Mouse (Mus musculus) lung, postnatal 0 days (tissue): ENCODE results near the gene Mgea5. TPM values are rescaled to one million over a fixed set of nuclear protein-coding genes. Genes with fewer than 3 reads are reported as not detected.

Experiments
- ATAC-seq: fragments of 200-750 bp; cut with Nextera tagmentation; 2 replicates; pipeline ENCODE4 v1.8.0; 2017; ENCODE audit warnings: moderate library complexity
- DNase-seq: peaks from one replicate; pipeline ENCODE4 v3.0.0-alpha.2; 2016; ENCODE audit warnings: low spot score
- H3K27ac ChIP-seq: fragments of 300-500 bp; sonication (generic); 2 replicates; pipeline ENCODE4 v1.5.1; 2014; ENCODE audit warnings: antibody characterized with exemption, mild to moderate bottlenecking, low read length, mixed read lengths
- H3K27me3 ChIP-seq: fragments of 300-500 bp; sonication (generic); replicated peaks from 2 replicates; pipeline ENCODE4 v1.6.1; 2014; ENCODE audit warnings: low read length, mixed read lengths; ENCODE audit not compliant: insufficient read depth
- H3K36me3 ChIP-seq: fragments of 300-500 bp; sonication (generic); 2 replicates; pipeline ENCODE4 v1.6.1; 2014; ENCODE audit warnings: low read length, mixed read lengths; ENCODE audit not compliant: insufficient read depth
- H3K4me1 ChIP-seq: fragments of 300-500 bp; sonication (generic); 2 replicates; pipeline ENCODE4 v1.6.1; 2014; ENCODE audit warnings: antibody characterized with exemption, low read depth, low read length, mixed read lengths; ENCODE audit not compliant: insufficient read depth
- H3K4me2 ChIP-seq: fragments of 300-500 bp; sonication (generic); replicated peaks from 2 replicates; pipeline ENCODE4 v1.6.1; 2014; ENCODE audit warnings: low read depth, mild to moderate bottlenecking, low read length, moderate library complexity, mixed read lengths
- H3K4me3 ChIP-seq: fragments of 300-500 bp; sonication (generic); 2 replicates; pipeline ENCODE4 v1.5.1; 2014; ENCODE audit warnings: low read depth, low read length
- H3K9ac ChIP-seq: fragments of 300-500 bp; sonication (generic); replicated peaks from 2 replicates; pipeline ENCODE4 v1.6.1; 2014; ENCODE audit warnings: low read depth, mild to moderate bottlenecking
- H3K9me3 ChIP-seq: fragments of 300-500 bp; sonication (generic); 2 replicates; pipeline ENCODE4 v1.6.1; 2016; ENCODE audit warnings: low read length, mixed read lengths
- CTCF ChIP-seq: IDR thresholded peaks from 2 replicates; pipeline ENCODE4 v1.5.1; 2016; ENCODE audit warnings: antibody characterized with exemption, mild to moderate bottlenecking
- EP300 ChIP-seq: IDR thresholded peaks from 2 replicates; pipeline ENCODE4 v1.6.1; 2016; ENCODE audit warnings: antibody characterized with exemption, mild to moderate bottlenecking, control low read depth
- WGBS: fragments of 180-500 bp; shearing (Covaris S2); extraction: QIAGEN DNeasy Blood & Tissue Kit; methylation state at CpG from one replicate; pipeline ENCODE4 v1.1.7; 2014; 5-methylcytosine and 5-hydroxymethylcytosine counted together
- polyA plus RNA-seq: library from polyadenylated mRNA; unstranded; fragments of >200 nt; fragmentation: Nextera tagmentation; extraction: Ambion mirVana; gene quantifications from 2 replicates; pipeline ENCODE4 v1.2.1, GENCODE M21; 2015

Gene Mgea5
- polyA plus RNA-seq, 1 experiment from 2014 or later, result 26.4 TPM

DNA sequence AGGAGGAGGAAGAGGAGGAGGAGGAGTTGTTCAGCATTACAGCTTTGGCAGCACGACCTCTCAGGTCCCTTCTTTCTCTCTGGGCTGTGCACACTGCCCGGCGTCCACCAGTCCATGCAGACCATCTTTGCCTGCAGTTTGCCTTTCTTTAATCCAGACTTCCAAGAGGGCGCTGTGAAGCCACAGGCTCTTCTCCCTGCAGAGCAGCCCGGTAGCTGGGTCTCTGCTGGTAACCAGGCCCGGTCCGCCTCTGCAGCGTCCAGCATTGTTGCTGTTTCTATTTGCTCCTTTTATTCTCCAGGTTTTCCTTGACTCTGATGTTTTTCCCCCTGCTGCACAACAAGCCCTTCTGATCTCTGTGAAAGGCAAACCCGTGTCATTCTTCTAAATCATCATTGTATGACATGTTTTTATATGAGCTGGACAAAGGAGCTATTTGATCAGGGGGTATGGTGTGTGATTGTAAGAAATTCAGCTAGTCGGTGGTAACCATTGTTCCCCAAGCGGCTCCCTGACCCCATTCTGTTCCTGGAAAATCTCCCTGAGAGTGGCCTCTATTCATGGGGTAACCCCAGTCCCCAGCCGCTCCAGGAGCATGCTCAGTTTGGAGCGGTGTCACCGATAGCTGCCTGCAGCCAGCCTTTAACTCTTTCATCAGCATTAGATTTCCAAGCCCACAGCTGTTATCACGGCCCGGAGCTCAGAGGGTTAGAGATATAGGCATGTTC is 66.0 kb downstream of the Mgea5 start:
- ATAC-seq, result peak; percentile 40
- peak; percentile 61 for DNase-seq

DNA sequence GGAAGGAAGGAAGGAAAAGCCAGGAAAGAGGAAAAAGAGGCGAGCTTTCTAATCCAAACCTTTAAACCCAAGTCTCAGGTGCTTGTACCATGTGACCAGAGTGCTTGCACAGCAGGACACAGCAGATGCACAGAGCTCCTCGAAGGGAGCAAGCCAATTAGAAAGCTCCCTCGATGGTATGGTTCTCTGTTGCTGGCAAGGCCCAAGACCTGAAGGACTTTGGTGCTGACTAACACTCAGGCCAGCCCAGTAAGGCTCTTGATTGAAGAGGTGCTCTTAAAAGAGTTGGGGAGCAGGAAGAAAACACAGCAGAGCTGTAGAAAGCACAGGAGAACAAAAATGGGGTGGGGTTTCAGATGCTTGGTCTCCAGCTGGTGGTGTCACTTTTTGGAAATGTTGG is 74.9 kb downstream of the Mgea5 start:
- peak; percentile 99 for ATAC-seq
- Histone ChIP-seq H3K9ac (no peak overlapping the region), H3K36me3 (no peaks in the 10 kb centered on the region), H3K4me3 (no peak overlapping the region), H3K4me1 (no peaks in the 10 kb centered on the region), H3K27me3 (no peaks in the 10 kb centered on the region), H3K4me2 (no peak overlapping the region), H3K27ac (peak overlapping the region; percentile 27; the same call in 1 of the 2 replicates), H3K9me3 (no peaks in the 10 kb centered on the region)
- no peak; the same call in 1 of the 2 replicates for TF ChIP-seq EP300
- TF ChIP-seq CTCF, result no peak
- peak; percentile 80 for DNase-seq
- 38% methylated on average over 3 of the region's 3 CpGs for WGBS

More for the DNA sequence above, 66.0 kb downstream of the Mgea5 start:
- Histone ChIP-seq H3K9me3 (no peaks in the 10 kb centered on the region), H3K9ac (0 out of 2 replicates have a peak overlapping the region, but pooled peaks have one; percentile 19), H3K36me3 (no peaks in the 10 kb centered on the region), H3K27me3 (no peaks in the 10 kb centered on the region), H3K27ac (no peak overlapping the region), H3K4me1 (no peaks in the 10 kb centered on the region), H3K4me3 (no peak overlapping the region), H3K4me2 (peak overlapping the region; percentile 33; the same call in 1 of the 2 replicates)
- WGBS, result 15% methylated on average over 16 of the region's 16 CpGs
- TF ChIP-seq EP300 (no peak), CTCF (peak; percentile 68)

Other genes starting within 250 kb of the Mgea5 start
- 8.7 and 9.7 TPM in 2 replicates for gene Poll, start 223.3 kb downstream of the Mgea5 start, polyA plus RNA-seq
- 40.1 and 44.2 TPM in 2 replicates for gene Gm17018, start 223.2 kb downstream of the Mgea5 start, polyA plus RNA-seq
- gene Fbxw4, start 123.5 kb downstream of the Mgea5 start, polyA plus RNA-seq, result 2.9 and 4.6 TPM in 2 replicates
- gene Fgf8, start 40.9 kb downstream of the Mgea5 start, polyA plus RNA-seq, result not detected in 2 replicates
- gene Npm3, start 34.2 kb downstream of the Mgea5 start, polyA plus RNA-seq, result 7.7 and 8.1 TPM in 2 replicates
- gene Kcnip2, start 32.2 kb upstream of the Mgea5 start, polyA plus RNA-seq, result 1.0 and 1.4 TPM in 2 replicates
- 8.8 and 9.0 TPM in 2 replicates for gene Armh3, start 214.7 kb upstream of the Mgea5 start, polyA plus RNA-seq
- 8.9 and 9.6 TPM in 2 replicates for gene Hps6, start 219.7 kb upstream of the Mgea5 start, polyA plus RNA-seq